Mouse (Mus musculus): ENCODE data around the gene Pex11g. TPM values are rescaled to one million over a fixed set of nuclear protein-coding genes. Genes with fewer than 3 reads are reported as not detected.

The Pex11g gene
- polyA plus RNA-seq, 1 experiment: 1.5 TPM

DNA sequence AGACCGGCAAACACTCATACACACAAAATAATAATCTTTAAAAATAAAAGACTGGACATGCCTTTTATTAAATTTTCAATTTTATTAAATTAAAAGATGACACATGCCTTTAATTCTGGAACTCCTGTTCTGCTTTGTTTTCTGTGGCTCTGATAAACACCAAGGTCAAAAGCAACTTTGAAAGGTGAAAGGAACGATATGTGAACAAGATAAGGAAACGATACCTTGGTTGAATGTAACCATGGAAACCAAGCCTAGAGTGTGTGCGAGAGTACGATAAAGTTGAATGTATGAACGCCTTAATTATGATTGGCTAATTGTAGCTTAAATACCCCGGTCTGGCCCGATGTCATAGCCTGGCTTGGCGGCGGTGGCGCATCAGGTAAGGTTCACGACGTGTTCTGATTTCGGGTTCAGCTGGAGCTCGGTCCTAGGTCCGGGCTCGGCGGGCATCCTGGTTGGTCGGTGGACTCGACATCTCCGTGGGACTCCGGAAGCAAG, 14.8 kb upstream of the Pex11g start:
- no peak overlapping the region for H3K4me3 ChIP-seq (ENCODE audit: insufficient read depth, low read length)
- H3K27ac ChIP-seq (ENCODE audit: insufficient read depth, low read length): no peak overlapping the region
- TF ChIP-seq CTCF (IDR thresholded peaks at IDR 0.05; ENCODE audit: extremely low read depth, insufficient read depth, low read length) (no peak), POLR2A (IDR thresholded peaks at IDR 0.05; ENCODE audit: extremely low read depth, insufficient read depth, low read length) (no peak)
- H3K4me1 ChIP-seq (ENCODE audit: control insufficient read depth, insufficient read depth, low read length): no peaks in the 10 kb centered on the region

DNA sequence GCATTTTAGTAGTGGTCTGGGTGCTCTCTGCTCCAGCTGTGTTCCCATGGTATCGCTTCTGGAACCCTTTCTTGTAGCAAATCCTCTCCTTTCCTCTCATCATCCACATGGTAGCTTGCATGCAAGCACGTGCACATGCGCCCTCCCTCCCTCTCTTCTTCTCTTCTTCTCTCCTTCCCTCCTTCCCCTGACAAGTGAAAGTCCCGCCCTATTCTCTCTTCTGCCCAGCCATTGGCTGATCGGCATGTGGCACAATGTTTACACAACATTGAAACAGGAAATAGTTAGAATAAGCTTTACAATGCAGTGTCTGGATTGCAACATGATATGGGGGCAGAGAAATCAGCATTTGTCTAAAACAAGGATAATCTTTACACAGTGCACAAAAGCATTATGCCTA, 14.1 kb upstream of the Pex11g start:
- TF ChIP-seq CTCF (IDR thresholded peaks at IDR 0.05; ENCODE audit: extremely low read depth, insufficient read depth, low read length) (no peak), POLR2A (IDR thresholded peaks at IDR 0.05; ENCODE audit: extremely low read depth, insufficient read depth, low read length) (no peak)
- H3K27ac ChIP-seq (ENCODE audit: insufficient read depth, low read length): no peak overlapping the region

DNA sequence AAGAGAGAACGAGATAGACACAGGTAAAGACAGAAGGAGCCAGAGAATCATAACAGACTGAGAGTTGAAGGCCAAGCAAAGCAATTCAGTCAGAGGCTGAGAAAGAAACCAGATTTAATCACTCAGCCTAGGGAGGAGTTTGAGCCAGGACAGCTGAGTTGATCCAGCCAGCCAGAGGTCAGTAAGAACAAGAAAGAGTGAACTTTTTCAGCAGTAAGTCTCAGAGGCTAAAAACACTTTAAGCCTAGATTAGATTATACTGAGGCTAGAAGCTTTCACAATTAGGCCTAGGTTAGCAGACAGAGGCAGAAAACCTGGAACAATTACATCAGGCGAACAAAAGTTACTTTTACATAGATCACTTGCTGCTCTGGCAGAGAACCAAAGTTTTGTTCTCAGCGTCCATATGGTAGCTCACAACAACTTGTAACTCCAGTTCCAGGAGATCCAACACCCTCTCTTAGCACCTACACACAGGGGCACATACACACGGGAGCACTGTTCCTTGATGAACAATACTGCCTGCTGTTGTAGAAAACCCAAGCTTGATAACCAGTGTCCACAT, 12.8 kb upstream of the Pex11g start:
- TF ChIP-seq POLR2A (IDR thresholded peaks at IDR 0.05; ENCODE audit: extremely low read depth, insufficient read depth, low read length): no peak
- Histone ChIP-seq H3K4me1 (ENCODE audit: control insufficient read depth, insufficient read depth, low read length) (no peaks in the 10 kb centered on the region), H3K4me3 (ENCODE audit: insufficient read depth, low read length) (no peak overlapping the region), H3K27ac (ENCODE audit: insufficient read depth, low read length) (no peak overlapping the region)

More for the DNA sequence above, 14.1 kb upstream of the Pex11g start:
- Histone ChIP-seq H3K4me1 (ENCODE audit: control insufficient read depth, insufficient read depth, low read length) (no peaks in the 10 kb centered on the region), H3K4me3 (ENCODE audit: insufficient read depth, low read length) (no peak overlapping the region)

DNA sequence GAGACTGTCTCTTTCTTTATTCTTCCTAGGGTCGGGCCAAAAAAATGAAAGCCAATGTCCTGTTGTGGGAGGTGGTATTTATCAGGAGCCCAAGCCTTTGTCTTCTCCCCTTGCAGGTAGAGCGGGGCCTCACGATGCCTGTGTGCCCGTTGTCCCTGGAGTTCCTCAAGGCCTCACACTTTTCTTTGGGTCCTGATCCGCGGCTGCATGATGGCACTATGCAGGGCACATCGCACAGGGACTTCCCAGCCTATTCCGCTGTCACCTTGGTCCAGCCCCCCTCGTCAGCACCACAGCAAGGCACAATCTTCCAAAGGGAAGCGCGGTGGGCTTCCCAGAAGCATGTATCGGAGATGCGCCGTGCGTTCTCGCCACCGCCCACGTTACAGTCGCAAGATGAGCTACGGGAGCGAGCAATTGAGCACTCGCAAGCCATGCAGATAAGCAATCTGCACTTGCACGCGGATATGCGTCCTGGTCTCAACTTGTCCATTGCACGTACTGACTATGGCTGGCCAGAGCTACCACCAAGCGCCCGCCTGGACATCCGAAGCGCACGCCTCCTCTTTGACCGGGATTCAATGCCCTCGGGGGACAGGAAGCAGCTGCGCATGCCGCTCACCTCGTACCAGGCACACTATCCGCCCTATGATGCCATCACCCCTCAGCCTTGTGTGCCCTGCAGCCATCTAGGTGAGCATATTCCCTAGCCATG, 8.4 kb upstream of the Pex11g start:
- Histone ChIP-seq H3K4me3 (ENCODE audit: insufficient read depth, low read length) (peak overlapping the region; percentile 28), H3K27ac (ENCODE audit: insufficient read depth, low read length) (no peak overlapping the region), H3K4me1 (ENCODE audit: control insufficient read depth, insufficient read depth, low read length) (no peaks in the 10 kb centered on the region)
- TF ChIP-seq POLR2A (IDR thresholded peaks at IDR 0.05; ENCODE audit: extremely low read depth, insufficient read depth, low read length): no peak
- TF ChIP-seq CTCF (IDR thresholded peaks at IDR 0.05; ENCODE audit: extremely low read depth, insufficient read depth, low read length): no peak

DNA sequence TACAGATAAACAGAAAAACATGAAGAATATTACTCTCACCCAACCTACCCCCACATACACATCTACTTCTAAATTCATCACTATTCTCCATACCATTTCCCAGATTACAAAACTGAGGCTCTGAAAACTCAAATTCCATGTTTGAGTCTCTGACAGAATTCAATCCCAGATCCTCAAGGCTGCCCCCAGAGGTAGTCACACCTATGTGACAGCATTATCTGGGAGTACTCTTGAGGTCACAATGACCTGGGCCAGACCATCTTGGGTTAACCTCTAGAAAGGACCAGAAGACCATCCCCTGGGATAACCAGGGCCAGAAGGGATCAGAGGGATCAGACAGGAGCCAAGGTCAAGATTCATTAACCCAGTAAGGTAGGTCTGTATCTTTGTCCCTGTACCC, 3.1 kb upstream of the Pex11g start, which contains the start of gene Tex45:
TSS of gene Tex45 (plus strand) at position 301 of the 400 bp plus-strand sequence.
- H3K4me1 ChIP-seq (ENCODE audit: control insufficient read depth, insufficient read depth, low read length): no peaks in the 10 kb centered on the region
- TF ChIP-seq POLR2A (IDR thresholded peaks at IDR 0.05; ENCODE audit: extremely low read depth, insufficient read depth, low read length) (no peak), CTCF (IDR thresholded peaks at IDR 0.05; ENCODE audit: extremely low read depth, insufficient read depth, low read length) (no peak)
- no peak within 1 kb of the TSS for H3K4me3 ChIP-seq (ENCODE audit: insufficient read depth, low read length)
- H3K27ac ChIP-seq (ENCODE audit: insufficient read depth, low read length): no peak within 1 kb of the TSS

DNA sequence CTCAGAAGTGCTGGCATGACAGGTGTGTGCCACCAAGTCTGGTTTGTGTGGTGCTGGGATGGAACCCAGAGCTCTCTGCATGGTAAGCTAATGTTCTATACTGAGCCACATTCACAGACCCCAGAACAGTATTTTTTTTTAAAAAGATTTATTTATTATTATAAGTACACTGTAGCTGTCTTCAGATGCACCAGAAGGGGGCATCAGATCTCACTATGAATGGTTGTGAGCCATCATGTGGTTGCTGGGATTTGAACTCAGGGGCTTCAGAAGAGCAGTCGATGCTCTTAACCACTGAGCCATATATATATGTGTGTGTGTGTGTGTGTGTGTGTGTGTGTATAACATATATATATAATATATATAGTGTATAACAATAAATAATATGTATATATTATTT, 1.4 kb upstream of the Pex11g start:
- no peak overlapping the region for H3K27ac ChIP-seq (ENCODE audit: insufficient read depth, low read length)
- no peak for TF ChIP-seq CTCF (IDR thresholded peaks at IDR 0.05; ENCODE audit: extremely low read depth, insufficient read depth, low read length)
- H3K4me3 ChIP-seq (ENCODE audit: insufficient read depth, low read length): no peak overlapping the region

DNA sequence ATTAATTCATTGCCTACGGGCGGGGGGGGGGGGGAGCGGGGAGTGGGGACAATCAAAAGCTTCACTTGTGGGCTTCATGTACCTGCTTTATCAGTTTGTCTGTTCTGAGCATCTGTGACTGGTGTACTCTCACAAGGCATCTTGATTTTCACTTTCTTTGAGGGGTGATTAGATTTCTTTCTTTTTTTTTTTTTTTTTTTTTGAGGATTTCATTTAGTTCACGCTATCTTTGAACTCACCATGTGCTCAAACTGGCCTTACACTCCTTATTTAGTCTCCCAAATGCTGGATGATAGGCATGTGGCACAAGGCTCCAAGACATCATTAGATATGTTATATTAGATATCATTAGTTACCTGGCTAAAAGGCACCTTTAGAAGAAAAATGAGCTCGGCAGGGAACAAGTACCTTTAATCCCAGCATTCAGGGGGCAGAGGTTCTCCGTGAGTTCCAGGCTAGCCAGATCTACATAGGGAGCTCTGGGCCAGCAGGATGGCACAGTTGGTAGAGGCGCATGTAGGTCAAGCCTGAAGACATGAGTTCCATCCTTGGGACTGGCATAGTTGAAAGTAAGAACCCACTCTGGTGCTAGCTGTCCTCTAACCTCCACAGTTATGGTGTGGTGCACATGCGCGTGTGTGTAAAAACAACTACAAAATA, 536 bp upstream of the Pex11g start:
- Histone ChIP-seq H3K4me3 (ENCODE audit: insufficient read depth, low read length) (peak overlapping the region; percentile 44), H3K4me1 (ENCODE audit: control insufficient read depth, insufficient read depth, low read length) (no peaks in the 10 kb centered on the region), H3K27ac (ENCODE audit: insufficient read depth, low read length) (no peak overlapping the region)
- no peak for TF ChIP-seq POLR2A (IDR thresholded peaks at IDR 0.05; ENCODE audit: extremely low read depth, insufficient read depth, low read length)
- no peak for TF ChIP-seq CTCF (IDR thresholded peaks at IDR 0.05; ENCODE audit: extremely low read depth, insufficient read depth, low read length)

More for the DNA sequence above, 1.4 kb upstream of the Pex11g start:
- H3K4me1 ChIP-seq (ENCODE audit: control insufficient read depth, insufficient read depth, low read length): no peaks in the 10 kb centered on the region

DNA sequence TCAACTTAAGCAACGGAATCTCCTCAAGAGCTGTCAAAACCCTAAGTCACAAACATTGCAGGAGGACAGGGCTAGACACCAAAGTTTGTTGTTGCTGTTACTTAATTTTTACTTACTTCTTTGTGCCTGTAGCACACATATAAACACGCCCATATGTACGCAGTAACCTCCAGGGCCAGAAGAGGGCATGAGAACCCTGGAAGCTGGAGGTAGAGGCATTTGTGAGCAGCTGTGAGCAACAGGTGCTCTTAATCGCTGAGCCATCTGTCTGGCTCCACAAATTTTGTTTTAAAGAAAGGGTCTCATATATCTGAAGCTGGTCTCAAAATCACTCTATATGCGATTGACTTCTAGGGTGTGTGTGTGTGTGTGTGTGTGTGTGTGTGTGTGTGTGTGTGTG, 3.2 kb downstream of the Pex11g start:
- no peak overlapping the region for H3K27ac ChIP-seq (ENCODE audit: insufficient read depth, low read length)
- no peak overlapping the region for H3K4me3 ChIP-seq (ENCODE audit: insufficient read depth, low read length)
- TF ChIP-seq CTCF (IDR thresholded peaks at IDR 0.05; ENCODE audit: extremely low read depth, insufficient read depth, low read length): peak; percentile 39
- TF ChIP-seq POLR2A (IDR thresholded peaks at IDR 0.05; ENCODE audit: extremely low read depth, insufficient read depth, low read length): no peak
- H3K4me1 ChIP-seq (ENCODE audit: control insufficient read depth, insufficient read depth, low read length): no peaks in the 10 kb centered on the region

DNA sequence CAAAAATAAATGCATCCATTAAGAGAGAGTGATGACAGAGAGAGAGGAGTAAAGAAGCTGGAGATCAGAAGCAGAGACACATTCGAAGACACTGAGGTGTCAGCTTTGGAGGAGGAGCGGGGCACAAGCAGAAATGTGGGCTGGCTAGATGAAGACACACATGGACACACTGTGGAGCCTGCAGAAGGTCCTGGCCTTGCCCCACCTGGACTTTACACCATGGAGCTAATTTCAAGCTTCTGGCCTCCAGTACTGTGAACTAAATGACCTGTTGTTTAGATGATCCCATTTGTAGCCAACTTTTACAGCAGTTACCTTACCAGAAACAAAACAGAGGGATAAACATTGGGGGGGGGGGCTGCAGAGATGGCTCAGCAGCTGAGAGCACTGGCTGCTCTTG, 4.2 kb downstream of the Pex11g start:
- Histone ChIP-seq H3K4me1 (ENCODE audit: control insufficient read depth, insufficient read depth, low read length) (no peaks in the 10 kb centered on the region), H3K27ac (ENCODE audit: insufficient read depth, low read length) (no peak overlapping the region), H3K4me3 (ENCODE audit: insufficient read depth, low read length) (no peak overlapping the region)
- TF ChIP-seq CTCF (IDR thresholded peaks at IDR 0.05; ENCODE audit: extremely low read depth, insufficient read depth, low read length) (no peak), POLR2A (IDR thresholded peaks at IDR 0.05; ENCODE audit: extremely low read depth, insufficient read depth, low read length) (no peak)

DNA sequence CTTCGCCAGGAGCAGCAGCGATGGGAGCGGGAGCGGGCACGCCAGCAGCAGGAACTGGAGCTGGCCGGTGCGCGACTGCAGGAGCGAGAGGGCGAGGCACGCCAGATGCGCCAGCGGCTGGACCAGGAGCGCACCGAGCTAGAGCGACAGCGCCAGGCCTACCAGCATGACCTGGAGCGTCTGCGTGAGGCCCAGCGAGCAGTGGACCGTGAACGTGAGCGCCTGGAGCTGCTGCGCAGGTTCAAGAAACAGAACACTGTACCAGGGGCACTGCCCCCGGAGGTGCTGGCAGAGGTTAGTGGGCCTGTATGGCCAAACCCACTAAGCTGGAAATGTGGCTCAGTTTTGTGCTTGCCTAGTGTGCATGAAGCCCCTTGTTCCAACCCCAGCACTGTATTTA, 15.5 kb downstream of the Pex11g start:
- H3K4me3 ChIP-seq (ENCODE audit: insufficient read depth, low read length): no peak overlapping the region
- H3K4me1 ChIP-seq (ENCODE audit: control insufficient read depth, insufficient read depth, low read length): no peaks in the 10 kb centered on the region
- H3K27ac ChIP-seq (ENCODE audit: insufficient read depth, low read length): no peak overlapping the region
- TF ChIP-seq POLR2A (IDR thresholded peaks at IDR 0.05; ENCODE audit: extremely low read depth, insufficient read depth, low read length): no peak
